Mouse (Mus musculus) adrenal gland, adult 2 months (tissue): Measurements from ENCODE around the gene Fbxo9. TPM values are rescaled to one million over a fixed set of nuclear protein-coding genes. Genes with fewer than 3 reads are reported as not detected.

Experiments used
- DNase-seq: peaks from one replicate; pipeline ENCODE4 v3.0.0; 2021
- polyA plus RNA-seq: library from polyadenylated mRNA; depleted of rRNA; stranded (reverse); fragments of >200 nt; gene quantifications from 2 replicates; pipeline ENCODE4 v1.2.3, GENCODE M21; 2012; rRNA removed
- total RNA-seq, 2 experiments: library from RNA; stranded (reverse); gene quantifications; 2 replicates each; pipeline ENCODE4 v1.2.3; 2021

Fbxo9 gene
- total and polyA plus RNA-seq, 3 experiments = 82.7 to 100 (median 93.8) TPM

DNA sequence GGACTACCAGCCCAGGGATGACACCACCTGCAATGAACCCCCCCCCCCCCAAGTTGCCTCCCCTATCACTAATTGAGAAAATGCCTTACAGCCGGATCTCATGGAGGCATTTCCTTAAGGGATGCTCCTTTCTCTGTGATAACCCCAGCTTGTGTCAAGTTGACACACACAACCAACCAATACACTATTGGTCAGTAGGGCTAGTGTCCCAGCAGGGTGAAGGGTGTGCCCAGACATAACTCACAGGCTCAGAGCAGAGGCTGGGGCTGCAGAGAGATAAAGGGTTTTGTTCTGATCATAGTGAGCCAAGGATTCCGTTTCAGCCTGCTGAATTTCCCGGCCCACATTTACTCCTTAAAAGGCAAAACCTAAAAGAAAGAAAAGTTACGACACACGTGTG lies 38.4 kb downstream of the Fbxo9 start:
- no peak for DNase-seq

GRCm38 (mm10) chr9:78064121-78064520 lies 44.7 kb downstream of the Fbxo9 start:
- no peak for DNase-seq

- no peak for DNase-seq
Measured at GRCm38 (mm10) chr9:78062392-78062791, 46.5 kb downstream of the Fbxo9 start.

GRCm38 (mm10) chr9:78059525-78060120 lies 49.2 kb downstream of the Fbxo9 start:
- no peak for DNase-seq

DNA sequence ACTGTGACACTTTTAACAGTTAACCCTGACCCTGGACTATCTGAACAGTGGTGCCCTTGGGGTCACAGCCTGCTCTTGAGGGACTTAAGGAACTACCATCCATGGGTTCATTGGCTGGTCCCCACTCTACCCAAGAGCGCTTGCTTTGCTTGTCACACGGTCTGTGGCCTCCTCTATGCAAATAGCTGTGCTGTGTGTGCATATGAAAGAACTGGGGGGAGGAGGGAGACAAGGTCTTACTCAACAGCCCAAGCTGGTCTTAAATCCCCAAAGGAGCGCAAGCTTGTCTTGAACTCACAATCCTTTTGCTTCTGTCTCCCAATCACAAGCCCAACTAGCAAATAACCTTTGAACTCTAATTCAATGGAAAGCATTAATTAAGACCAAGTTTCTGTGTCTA lies 54.6 kb downstream of the Fbxo9 start:
- no peak for DNase-seq

DNA sequence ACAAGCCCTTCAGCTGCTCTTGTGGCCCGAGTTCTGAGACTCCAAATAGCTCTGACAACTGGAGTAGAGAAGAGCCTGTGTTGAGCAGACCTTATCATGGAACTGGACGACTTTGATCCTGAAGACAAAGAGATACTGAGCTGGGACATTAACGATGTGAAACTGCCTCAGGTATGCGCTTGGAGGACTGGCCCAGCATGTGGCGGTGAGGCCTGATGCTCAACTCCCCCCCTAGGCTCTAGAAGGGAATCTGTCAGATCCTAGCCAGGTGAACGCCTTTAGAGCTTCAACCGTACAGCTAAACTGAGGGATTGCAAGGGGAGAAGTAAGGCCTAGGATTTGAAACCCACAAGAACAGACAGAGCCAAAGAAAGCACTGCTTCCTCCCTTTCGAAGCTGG lies 55.0 kb downstream of the Fbxo9 start:
- DNase-seq = no peak

- no peak for DNase-seq
Measured at GRCm38 (mm10) chr9:78051677-78052076, 57.2 kb downstream of the Fbxo9 start, which contains the start of gene Gcm1. Gene Gcm1, plus strand, starts transcription at chr9:78051924.

- DNase-seq = no peak
Measured at GRCm38 (mm10) chr9:78050452-78050970, 58.4 kb downstream of the Fbxo9 start.

- no peak for DNase-seq
Measured at GRCm38 (mm10) chr9:78046755-78047154, 62.1 kb downstream of the Fbxo9 start.

GRCm38 (mm10) chr9:78045171-78045570 lies 63.7 kb downstream of the Fbxo9 start:
- DNase-seq = no peak

DNA sequence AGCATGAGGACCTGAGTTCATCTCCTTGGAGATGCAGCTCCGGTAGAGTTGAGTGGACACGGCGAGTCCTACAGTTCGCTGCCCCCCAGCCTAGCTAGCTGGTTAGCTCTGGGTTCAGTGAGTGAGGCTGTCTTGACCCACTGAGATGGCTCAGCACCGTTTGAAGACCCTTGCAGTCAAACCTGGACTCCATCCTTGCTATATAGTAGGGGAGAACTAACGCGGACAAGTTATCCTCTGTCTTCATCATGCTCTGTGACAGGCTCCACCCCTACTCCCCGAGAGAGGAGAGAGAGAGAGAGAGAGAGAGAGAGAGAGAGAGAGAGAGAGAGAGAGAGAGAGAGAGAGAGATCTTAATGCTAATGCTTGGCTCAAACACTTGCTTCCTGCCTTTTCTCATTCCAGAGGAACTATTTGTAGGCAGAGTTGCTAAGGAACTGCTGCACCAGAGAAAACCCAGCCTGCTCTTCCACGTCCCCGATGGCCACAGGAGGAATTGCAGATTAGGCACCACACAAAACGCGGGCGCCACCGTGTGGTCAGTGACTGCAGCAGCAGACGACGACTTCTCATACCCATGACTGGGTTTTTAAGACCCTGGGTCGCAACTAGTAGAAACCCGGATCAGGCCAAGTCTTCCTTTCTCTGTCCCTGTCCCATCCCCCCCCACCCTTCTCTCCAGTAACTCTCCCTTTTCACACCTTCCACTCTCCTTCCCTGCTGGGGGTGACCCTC lies 69.9 kb downstream of the Fbxo9 start:
- DNase-seq = peak; percentile 76

- peak; percentile 57 for DNase-seq
Measured at GRCm38 (mm10) chr9:78035831-78036230, 73.0 kb downstream of the Fbxo9 start.

GRCm38 (mm10) chr9:78035296-78035695 lies 73.6 kb downstream of the Fbxo9 start:
- DNase-seq = no peak

GRCm38 (mm10) chr9:78032930-78033329 lies 75.9 kb downstream of the Fbxo9 start:
- DNase-seq = no peak

Other genes starting within 250 kb of the Fbxo9 start
- gene Elovl5, start 191.7 kb downstream of the Fbxo9 start, total RNA-seq = 1,000 to 10,000 TPM in 1 of 2 experiments, 100 to 1,000 TPM in 1; 490 to 1,131 TPM
- gene Elovl5, start 191.7 kb downstream of the Fbxo9 start, polyA plus RNA-seq = 123 and 254 TPM in 2 replicates
- gene Gcm1, start 57.1 kb downstream of the Fbxo9 start, total RNA-seq = not detected
- not detected in 2 replicates for gene Gcm1, start 57.1 kb downstream of the Fbxo9 start, polyA plus RNA-seq
- 10 to 100 TPM; 18.7 to 20.1 TPM for gene Ick, start 127 bp upstream of the Fbxo9 start, total RNA-seq
- gene Ick, start 127 bp upstream of the Fbxo9 start, polyA plus RNA-seq = 14.9 and 16.9 TPM in 2 replicates
- 10 to 100 TPM; 48.8 to 52.0 TPM for gene Gsta4, start 73.7 kb upstream of the Fbxo9 start, total RNA-seq
- 6.9 and 7.7 TPM in 2 replicates for gene Gsta4, start 73.7 kb upstream of the Fbxo9 start, polyA plus RNA-seq
- gene Gsta1, start 121.6 kb upstream of the Fbxo9 start, total RNA-seq = 1 to 10 TPM in 1 of 2 experiments, not detected in 1; 1.3 TPM
- not detected in 2 replicates for gene Gsta1, start 121.6 kb upstream of the Fbxo9 start, polyA plus RNA-seq
- not detected for gene Gm3776, start 148.1 kb upstream of the Fbxo9 start, total RNA-seq
- not detected in 2 replicates for gene Gm3776, start 148.1 kb upstream of the Fbxo9 start, polyA plus RNA-seq
- not detected for gene Gm10639, start 180.9 kb upstream of the Fbxo9 start, total RNA-seq
- not detected in 2 replicates for gene Gm10639, start 180.9 kb upstream of the Fbxo9 start, polyA plus RNA-seq
- gene Omt2a, start 205.7 kb upstream of the Fbxo9 start, total RNA-seq = not detected
- not detected in 2 replicates for gene Omt2a, start 205.7 kb upstream of the Fbxo9 start, polyA plus RNA-seq
- gene Omt2b, start 218.5 kb upstream of the Fbxo9 start, total RNA-seq = not detected
- gene Omt2b, start 218.5 kb upstream of the Fbxo9 start, polyA plus RNA-seq = not detected in 2 replicates
- gene Gsta2, start 246.7 kb upstream of the Fbxo9 start, total RNA-seq = 10 to 100 TPM in 1 of 2 experiments, not detected in 1; 18.6 TPM
- gene Gsta2, start 246.7 kb upstream of the Fbxo9 start, polyA plus RNA-seq = not detected in 2 replicates